Mouse (Mus musculus) small intestine, adult 2 months (tissue): ENCODE data around the gene Mtap. TPM values are rescaled to one million over a fixed set of nuclear protein-coding genes. Genes with fewer than 3 reads are reported as not detected.
A peak's percentile ranks its signal among the peaks of the same experiment; 100 is the strongest.

Experiments
- H3K27ac ChIP-seq: fragments of 200-500 bp; 2 replicates; pipeline ENCODE4 v1.5.1; 2012; ENCODE audit warnings: low read depth, low read length, control low read depth, inconsistent platforms; ENCODE audit not compliant: insufficient read depth
- H3K27me3 ChIP-seq: fragments of 200-500 bp; 2 replicates; pipeline ENCODE4 v1.6.1; 2012; ENCODE audit warnings: mild to moderate bottlenecking, moderate library complexity, low read length, inconsistent platforms; ENCODE audit not compliant: control insufficient read depth, insufficient read depth
- H3K36me3 ChIP-seq: fragments of 200-500 bp; 2 replicates; pipeline ENCODE4 v1.6.1; 2012; ENCODE audit warnings: mild to moderate bottlenecking, low read length, control low read depth, inconsistent platforms; ENCODE audit not compliant: control insufficient read depth, insufficient read depth
- H3K4me1 ChIP-seq: fragments of 200-500 bp; 2 replicates; pipeline ENCODE4 v1.6.1; 2012; ENCODE audit warnings: low read length, inconsistent platforms, mixed read lengths; ENCODE audit not compliant: control insufficient read depth, insufficient read depth, insufficient read length
- H3K4me3 ChIP-seq: fragments of 200-500 bp; 2 replicates; pipeline ENCODE4 v1.5.1; 2012; ENCODE audit warnings: low read depth, mild to moderate bottlenecking, control low read depth, inconsistent platforms, low read length, moderate library complexity
- CTCF ChIP-seq: fragments of 200-500 bp; IDR thresholded peaks from 2 replicates; pipeline ENCODE4 v1.5.1; 2012; ENCODE audit warnings: low read depth, mild to moderate bottlenecking, control low read depth, inconsistent platforms, low read length, moderate library complexity, mixed read lengths; ENCODE audit not compliant: insufficient replicate concordance, insufficient read length; ENCODE audit errors: extremely low read depth
- POLR2A ChIP-seq: fragments of 200-500 bp; IDR thresholded peaks from 2 replicates; pipeline ENCODE4 v1.6.1; 2012; ENCODE audit warnings: low read depth, mild to moderate bottlenecking, control low read depth, inconsistent platforms, low read length, moderate library complexity
- WGBS: fragments of 180-500 bp; shearing (Covaris S2); methylation state at CpG from one replicate; pipeline ENCODE4 v1.1.7; 2018; 5-methylcytosine and 5-hydroxymethylcytosine counted together
- polyA plus RNA-seq: library from polyadenylated mRNA; depleted of rRNA; stranded (reverse); fragments of >200 nt; gene quantifications from 2 replicates; pipeline ENCODE4 v1.2.3, GENCODE M21; 2012

The Mtap gene
- polyA plus RNA-seq, 1 experiment = 0.87 TPM

GRCm38 (mm10) chr4:89131795-89132194, 5.1 kb upstream of the Mtap start:
- TF ChIP-seq CTCF (no peak), POLR2A (no peak)
- H3K4me1 ChIP-seq = peaks cover 4% of the 10 kb centered on the region; the same call in 1 of the 2 replicates
- H3K27me3 ChIP-seq = no peaks in the 10 kb centered on the region
- no peak overlapping the region for H3K4me3 ChIP-seq
- H3K36me3 ChIP-seq = no peaks in the 10 kb centered on the region
- H3K27ac ChIP-seq = no peak overlapping the region
- 81% methylated on average over 3 of the region's 3 CpGs for WGBS

- no peak for TF ChIP-seq CTCF
- TF ChIP-seq POLR2A = no peak
- 54% methylated on average over 3 of the region's 3 CpGs for WGBS
- H3K4me3 ChIP-seq = no peak overlapping the region
- H3K27me3 ChIP-seq = no peaks in the 10 kb centered on the region
- peaks cover 8% of the 10 kb centered on the region; the same call in 1 of the 2 replicates for H3K4me1 ChIP-seq
- no peaks in the 10 kb centered on the region for H3K36me3 ChIP-seq
- H3K27ac ChIP-seq = no peak overlapping the region
Measured at GRCm38 (mm10) chr4:89136356-89136755, 566 bp upstream of the Mtap start.

GRCm38 (mm10) chr4:89137542-89138360, 829 bp downstream of the Mtap start:
- 4% methylated on average over 36 of the region's 36 CpGs for WGBS
- H3K27ac ChIP-seq = peak overlapping the region; percentile 22; the same call in 1 of the 2 replicates
- no peaks in the 10 kb centered on the region for H3K36me3 ChIP-seq
- H3K4me1 ChIP-seq = peaks cover 8% of the 10 kb centered on the region; the same call in 1 of the 2 replicates
- no peaks in the 10 kb centered on the region for H3K27me3 ChIP-seq
- TF ChIP-seq POLR2A = no peak
- no peak for TF ChIP-seq CTCF
- peak overlapping the region; percentile 72 for H3K4me3 ChIP-seq

- Histone ChIP-seq H3K36me3 (no peaks in the 10 kb centered on the region), H3K4me1 (peaks cover 8% of the 10 kb centered on the region; the same call in 1 of the 2 replicates), H3K27ac (no peak overlapping the region), H3K27me3 (no peaks in the 10 kb centered on the region), H3K4me3 (0 out of 2 replicates have a peak overlapping the region, but pooled peaks have one; percentile 9)
- 72% methylated on average over 4 of the region's 4 CpGs for WGBS
- TF ChIP-seq CTCF = no peak
- no peak for TF ChIP-seq POLR2A
Measured at GRCm38 (mm10) chr4:89138361-89138651, 1.4 kb downstream of the Mtap start.

- H3K36me3 ChIP-seq = no peaks in the 10 kb centered on the region
- H3K27me3 ChIP-seq = no peaks in the 10 kb centered on the region
- H3K4me1 ChIP-seq = peaks cover 8% of the 10 kb centered on the region; the same call in 1 of the 2 replicates
- H3K4me3 ChIP-seq = no peak overlapping the region
- no peak overlapping the region for H3K27ac ChIP-seq
- WGBS = 28% methylated on average over 5 of the region's 5 CpGs
- no peak for TF ChIP-seq POLR2A
Measured at GRCm38 (mm10) chr4:89140832-89141231, 3.9 kb downstream of the Mtap start.

GRCm38 (mm10) chr4:89145409-89145808, 8.5 kb downstream of the Mtap start:
- no peaks in the 10 kb centered on the region for H3K27me3 ChIP-seq
- TF ChIP-seq POLR2A = no peak
- peak; percentile 91; the same call in 1 of the 2 replicates for TF ChIP-seq CTCF
- H3K4me1 ChIP-seq = peaks cover 5% of the 10 kb centered on the region; the same call in 1 of the 2 replicates
- WGBS = 46% methylated on average over 6 of the region's 6 CpGs
- no peak overlapping the region for H3K4me3 ChIP-seq
- H3K27ac ChIP-seq = no peak overlapping the region
- H3K36me3 ChIP-seq = no peaks in the 10 kb centered on the region

- TF ChIP-seq POLR2A = no peak
- no peak for TF ChIP-seq CTCF
- H3K27me3 ChIP-seq = no peaks in the 10 kb centered on the region
- H3K36me3 ChIP-seq = no peaks in the 10 kb centered on the region
- H3K27ac ChIP-seq = no peak overlapping the region
- WGBS = 42% methylated on average over 3 of the region's 3 CpGs
- no peak overlapping the region for H3K4me3 ChIP-seq
- peaks cover under 1% of the 10 kb centered on the region; the same call in 1 of the 2 replicates for H3K4me1 ChIP-seq
Measured at GRCm38 (mm10) chr4:89146291-89146690, 9.4 kb downstream of the Mtap start.
